Mouse (Mus musculus) cerebellum, adult 2 months (tissue): ENCODE measurements at regions not wholly inside any gene's neighbourhood (a gene's known extent, or its start where the extent isn't known, plus 50 kb on each side); places are given as distances from the start of the nearest gene placed in this dataset.
A peak's percentile ranks its signal among the peaks of the same experiment; 100 is the strongest.

Experiments
- DNase-seq, 2 experiments: peaks; one replicate each; pipeline ENCODE4 v3.0.0; 2021
- H3K27ac ChIP-seq: fragments of 200-500 bp; 2 replicates; pipeline ENCODE4 v1.5.1; 2012; ENCODE audit warnings: low read length, control low read depth, inconsistent platforms; ENCODE audit not compliant: insufficient read depth
- H3K27me3 ChIP-seq: fragments of 200-500 bp; 2 replicates; pipeline ENCODE4 v1.6.1; 2012; ENCODE audit warnings: inconsistent platforms, mild to moderate bottlenecking, low read length, moderate library complexity; ENCODE audit not compliant: control insufficient read depth, insufficient read depth
- H3K4me1 ChIP-seq: fragments of 200-500 bp; 2 replicates; pipeline ENCODE4 v1.6.1; 2011; ENCODE audit warnings: low read length; ENCODE audit not compliant: control insufficient read depth, insufficient read depth
- H3K4me3 ChIP-seq: fragments of 200-500 bp; replicated peaks from 2 replicates; pipeline ENCODE3; 2011; ENCODE audit warnings: mild to moderate bottlenecking, low read depth, low read length, control low read depth; ENCODE audit not compliant: insufficient read depth
- CTCF ChIP-seq: fragments of 200-500 bp; IDR thresholded peaks from 2 replicates; pipeline ENCODE4 v1.5.1; 2011; ENCODE audit warnings: low read depth, mild to moderate bottlenecking, control low read depth, low read length, moderate library complexity, borderline replicate concordance; ENCODE audit not compliant: insufficient read depth
- POLR2A ChIP-seq: fragments of 200-500 bp; IDR thresholded peaks from 2 replicates; pipeline ENCODE4 v1.6.1; 2011; ENCODE audit warnings: low read length, control low read depth, borderline replicate concordance; ENCODE audit not compliant: insufficient read depth
- WGBS: fragments of 180-500 bp; shearing (Covaris S2); methylation state at CpG from one replicate; pipeline ENCODE4 v1.1.7; 2018; 5-methylcytosine and 5-hydroxymethylcytosine counted together

DNA sequence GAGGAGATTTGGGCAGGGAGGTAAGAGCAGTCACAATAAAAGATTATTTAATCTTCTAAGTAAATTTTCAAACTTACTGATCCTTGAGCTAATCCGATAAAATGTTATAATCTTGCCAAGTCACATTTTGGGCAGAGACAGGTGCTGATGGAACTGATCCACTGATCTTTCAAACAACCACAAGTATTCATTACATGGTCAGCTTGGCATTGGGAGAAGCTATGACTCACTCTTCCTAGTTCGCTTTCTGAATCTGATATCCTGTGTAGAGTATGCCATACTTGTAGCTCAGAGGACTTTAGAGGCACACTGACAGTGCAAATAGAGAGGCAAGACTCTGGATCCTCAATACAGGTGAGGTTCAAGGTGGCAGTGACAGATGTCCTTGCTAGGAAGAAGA is 142.4 kb upstream of the Col1a2 start:
- WGBS = 85% methylated on average over 2 of the region's 2 CpGs
- Histone ChIP-seq H3K4me3 (no peak overlapping the region), H3K27ac (no peak overlapping the region), H3K4me1 (no peaks in the 10 kb centered on the region), H3K27me3 (no peaks in the 10 kb centered on the region)
- DNase-seq = no peak
- no peak for TF ChIP-seq POLR2A
- TF ChIP-seq CTCF = no peak

DNA sequence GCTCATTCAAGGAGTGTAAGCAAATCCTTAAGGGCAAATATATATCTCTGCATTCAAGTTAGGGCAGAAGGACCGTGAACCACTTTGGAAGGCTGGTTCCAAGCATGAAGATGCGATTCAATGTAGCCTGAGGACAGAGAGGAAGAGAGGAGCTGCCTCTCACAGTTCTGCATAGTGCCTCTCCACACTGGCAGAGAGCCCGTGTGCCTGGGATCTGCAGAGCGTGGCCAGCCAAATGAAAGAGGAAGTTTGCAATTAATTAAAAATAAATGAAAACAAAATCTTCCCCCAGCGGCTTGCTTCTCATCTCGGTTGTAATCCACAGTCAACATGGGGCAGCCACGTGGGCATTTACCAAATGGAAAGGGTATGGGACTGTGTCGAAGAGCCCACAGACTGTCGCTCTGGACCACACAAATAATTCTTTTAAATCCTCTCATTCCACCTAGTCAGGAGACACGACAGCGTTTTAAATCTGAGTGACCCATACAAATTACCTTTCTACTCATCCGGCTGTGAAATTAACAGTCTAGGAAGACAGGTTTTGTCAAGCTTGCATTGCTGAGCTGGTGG is 129.1 kb upstream of the Col1a2 start:
- WGBS = 57% methylated on average over 12 of the region's 12 CpGs
- no peak for TF ChIP-seq CTCF
- TF ChIP-seq POLR2A = no peak
- DNase-seq = no peak
- Histone ChIP-seq H3K4me1 (no peaks in the 10 kb centered on the region; the same call in 1 of the 2 replicates), H3K27ac (no peak overlapping the region), H3K27me3 (no peaks in the 10 kb centered on the region), H3K4me3 (no peak overlapping the region)

- Histone ChIP-seq H3K4me1 (no peaks in the 10 kb centered on the region), H3K27me3 (no peaks in the 10 kb centered on the region), H3K4me3 (no peak overlapping the region), H3K27ac (no peak overlapping the region)
- WGBS = 78% methylated on average over 7 of the region's 7 CpGs
- TF ChIP-seq POLR2A (no peak), CTCF (no peak)
- no peak for DNase-seq
Observed at GRCm38 (mm10) chr6:4396808-4397207, 107.8 kb upstream of the Col1a2 start.

DNA sequence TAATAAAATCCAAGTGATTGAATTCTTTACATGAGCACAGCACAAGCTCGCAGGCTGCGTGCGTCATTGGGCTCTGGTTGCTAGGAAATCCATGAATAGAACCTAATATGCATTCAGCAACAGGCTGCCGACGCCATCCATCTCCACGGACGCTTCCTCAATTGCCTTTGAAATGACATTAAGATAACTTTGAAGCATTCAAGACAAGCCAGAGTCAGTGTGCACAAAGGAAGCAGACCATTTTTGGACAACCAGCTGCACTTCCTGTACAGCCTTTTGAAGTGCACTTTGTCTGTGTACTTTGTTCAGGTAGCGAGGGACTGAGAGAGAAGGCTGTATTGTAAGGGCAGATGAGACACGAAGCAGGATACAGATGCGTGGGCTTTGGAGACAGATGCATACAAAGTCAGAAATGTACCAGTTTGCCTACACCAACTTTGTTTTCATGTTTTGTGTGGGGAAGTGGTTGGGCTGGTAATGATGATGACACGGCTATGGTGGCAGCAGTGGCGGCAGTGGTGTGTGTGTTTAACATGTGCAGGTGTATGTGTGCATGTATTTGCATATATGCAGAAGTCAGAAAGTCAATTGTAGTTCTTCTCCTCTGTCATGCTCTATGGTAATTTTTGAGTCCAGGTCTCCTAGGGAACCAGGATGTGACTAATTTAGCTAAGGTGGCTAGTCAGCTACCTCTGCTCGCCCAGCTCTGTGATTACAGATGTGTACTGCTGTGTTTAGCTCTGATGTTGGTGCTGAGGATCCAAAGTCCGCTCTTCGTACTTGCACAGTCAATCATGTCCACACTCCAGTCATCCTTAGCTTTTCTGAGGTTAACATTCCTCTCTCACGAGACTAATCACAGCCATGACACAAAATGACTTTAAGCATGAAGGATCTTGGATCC is 106.7 kb upstream of the Col1a2 start:
- Histone ChIP-seq H3K4me1 (no peaks in the 10 kb centered on the region), H3K4me3 (no peak overlapping the region), H3K27me3 (no peaks in the 10 kb centered on the region), H3K27ac (no peak overlapping the region)
- no peak for TF ChIP-seq CTCF
- DNase-seq = no peak
- WGBS = 36% methylated on average over 16 of the region's 16 CpGs

GRCm38 (mm10) chr6:4398599-4398980 is 106.0 kb upstream of the Col1a2 start:
- Histone ChIP-seq H3K27ac (no peak overlapping the region), H3K27me3 (no peaks in the 10 kb centered on the region), H3K4me1 (no peaks in the 10 kb centered on the region), H3K4me3 (no peak overlapping the region)
- no peak for TF ChIP-seq CTCF
- no peak for TF ChIP-seq POLR2A
- WGBS = 89% methylated on average over 9 of the region's 9 CpGs
- DNase-seq = no peak

- DNase-seq = no peak
- no peak overlapping the region for H3K27ac ChIP-seq
- no peak overlapping the region for H3K4me3 ChIP-seq
- no peaks in the 10 kb centered on the region for H3K4me1 ChIP-seq
- no peaks in the 10 kb centered on the region for H3K27me3 ChIP-seq
- TF ChIP-seq CTCF (no peak), POLR2A (no peak)
- 94% methylated on average over 3 of the region's 3 CpGs for WGBS
Observed at GRCm38 (mm10) chr6:4405301-4405700, 99.3 kb upstream of the Col1a2 start.

GRCm38 (mm10) chr6:4407748-4408147 is 96.9 kb upstream of the Col1a2 start:
- TF ChIP-seq CTCF (peak; percentile 26; the same call in 1 of the 2 replicates), POLR2A (no peak)
- DNase-seq = peak in 1 of 2 experiments; percentile 33

DNA sequence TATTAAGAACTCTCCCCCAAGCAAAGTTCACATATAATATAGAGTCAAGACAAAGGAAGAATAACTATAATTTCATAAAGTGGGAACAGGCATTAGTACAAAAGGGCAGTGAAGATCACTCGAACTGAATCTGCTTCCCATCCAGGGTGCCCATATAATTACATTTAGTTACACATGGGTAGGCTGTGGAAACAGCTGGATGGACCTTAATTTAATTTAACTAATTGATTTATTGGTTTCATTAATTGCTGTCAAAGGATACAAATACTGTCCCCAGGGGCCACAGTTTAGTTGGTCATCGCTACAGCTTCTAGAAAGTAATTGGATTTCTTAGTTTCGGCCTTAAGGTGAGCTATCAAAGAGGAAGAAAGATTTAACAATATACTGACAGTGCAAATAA is 91.4 kb upstream of the Col1a2 start:
- Histone ChIP-seq H3K4me3 (no peak overlapping the region), H3K27ac (no peak overlapping the region), H3K27me3 (no peaks in the 10 kb centered on the region), H3K4me1 (no peaks in the 10 kb centered on the region)
- no peak for TF ChIP-seq POLR2A
- no peak for TF ChIP-seq CTCF
- 73% methylated on average over 3 of the region's 3 CpGs for WGBS
- DNase-seq = no peak

More at GRCm38 (mm10) chr6:4407748-4408147, 96.9 kb upstream of the Col1a2 start:
- WGBS = 56% methylated on average over 3 of the region's 3 CpGs
- Histone ChIP-seq H3K4me3 (no peak overlapping the region), H3K27ac (no peak overlapping the region), H3K4me1 (no peaks in the 10 kb centered on the region), H3K27me3 (no peaks in the 10 kb centered on the region)
